Mouse (Mus musculus): Measurements from ENCODE around the gene Mbd3l2. TPM values are rescaled to one million over a fixed set of nuclear protein-coding genes. Genes with fewer than 3 reads are reported as not detected.
"Not testable (repeated sequence)": the region's sequence is repeated elsewhere in the genome, so short reads cannot be mapped to it uniquely, and the experiment has no call there.

Gene Mbd3l2
- not detected in 2 replicates for polyA plus RNA-seq (2015; fragmentation: Nextera tagmentation; extraction: Ambion mirVana)

DNA sequence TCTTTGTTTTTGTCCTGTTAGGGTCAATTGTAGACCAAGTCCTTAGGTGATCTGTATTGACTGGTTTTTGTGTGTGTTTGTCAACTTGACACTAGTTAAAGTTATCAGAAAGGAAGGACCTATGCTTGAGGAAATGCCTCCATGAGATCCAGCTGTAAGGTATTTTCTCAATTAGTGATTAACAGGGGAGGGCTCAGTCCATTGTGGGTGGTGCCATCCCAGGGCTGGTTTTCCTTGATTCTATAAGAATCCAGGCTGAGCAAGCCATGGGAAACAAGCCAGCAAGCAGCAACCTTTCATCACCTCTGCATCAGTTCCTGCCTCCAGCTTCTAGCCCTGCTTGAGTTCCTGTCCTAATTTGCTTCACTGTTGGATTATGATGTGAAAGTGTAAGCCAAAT is at the start of gene Mbd3l2:
Gene Mbd3l2, plus strand, starts transcription at position 301 of the 400 bp plus-strand sequence.
- no peak for ATAC-seq (ENCODE audit: insufficient read depth, low FRiP score)
- no peaks in the 10 kb centered on the region for H3K4me1 ChIP-seq (ENCODE audit: control insufficient read depth, insufficient read depth, low read length)
- no peaks in the 10 kb centered on the region for H3K36me3 ChIP-seq (ENCODE audit: control insufficient read depth, insufficient read depth, low read length)
- no peak within 1 kb of the TSS for H3K4me3 ChIP-seq (replicated peaks; ENCODE audit: low read length)
- no peaks in the 10 kb centered on the region for H3K27me3 ChIP-seq (ENCODE audit: control insufficient read depth, insufficient read depth, low read length)
- H3K4me2 ChIP-seq (ENCODE audit: low read depth, low read length) = no peak within 1 kb of the TSS
- no peak within 1 kb of the TSS for H3K9ac ChIP-seq (ENCODE audit: low read length)
- H3K9me3 ChIP-seq (replicated peaks; ENCODE audit: control insufficient read depth, low read length) = no peaks in the 10 kb centered on the region
- H3K27ac ChIP-seq (ENCODE audit: low read length) = no peak within 1 kb of the TSS

DNA sequence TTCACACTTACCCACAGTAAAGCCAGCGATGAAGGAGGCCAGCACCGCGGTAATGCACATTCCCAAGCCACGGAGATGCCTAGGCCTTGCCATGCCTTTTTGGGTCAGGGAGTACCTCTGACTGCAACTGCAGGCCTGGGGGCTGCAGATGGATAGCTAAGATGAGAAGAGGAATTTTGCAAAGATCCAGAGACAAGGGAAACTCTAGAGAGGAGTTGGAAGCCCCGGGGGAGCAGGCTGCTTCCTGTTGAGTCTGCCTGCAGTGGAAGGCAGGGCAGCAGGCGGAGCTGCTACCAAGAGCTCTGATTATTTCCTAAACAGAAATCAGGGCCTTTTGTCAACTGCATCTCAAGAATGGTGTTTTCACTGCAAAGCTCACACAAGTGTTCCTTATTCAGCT is 44.7 kb upstream of the Mbd3l2 start:
- Histone ChIP-seq H3K36me3 (ENCODE audit: control insufficient read depth, insufficient read depth, low read length) (no peaks in the 10 kb centered on the region), H3K4me1 (ENCODE audit: control insufficient read depth, insufficient read depth, low read length) (no peaks in the 10 kb centered on the region), H3K27me3 (ENCODE audit: control insufficient read depth, insufficient read depth, low read length) (no peaks in the 10 kb centered on the region), H3K27ac (ENCODE audit: low read length) (no peak overlapping the region), H3K9me3 (replicated peaks; ENCODE audit: control insufficient read depth, low read length) (no peaks in the 10 kb centered on the region), H3K4me3 (replicated peaks; ENCODE audit: low read length) (peak overlapping the region; percentile 11; the same call in 1 of the 2 replicates), H3K9ac (ENCODE audit: low read length) (peak overlapping the region; percentile 58), H3K4me2 (ENCODE audit: low read depth, low read length) (peak overlapping the region; percentile 36; the same call in 1 of the 2 replicates)
- no peak for ATAC-seq (ENCODE audit: insufficient read depth, low FRiP score)
- 17% methylated on average over 6 of the region's 6 CpGs for WGBS

- Histone ChIP-seq H3K9me3 (replicated peaks; ENCODE audit: control insufficient read depth, low read length) (no peaks in the 10 kb centered on the region), H3K27me3 (ENCODE audit: control insufficient read depth, insufficient read depth, low read length) (no peaks in the 10 kb centered on the region), H3K4me2 (ENCODE audit: low read depth, low read length) (no peak overlapping the region), H3K9ac (ENCODE audit: low read length) (no peak overlapping the region), H3K4me3 (replicated peaks; ENCODE audit: low read length) (no peak overlapping the region), H3K36me3 (ENCODE audit: control insufficient read depth, insufficient read depth, low read length) (no peaks in the 10 kb centered on the region), H3K27ac (ENCODE audit: low read length) (no peak overlapping the region), H3K4me1 (ENCODE audit: control insufficient read depth, insufficient read depth, low read length) (no peaks in the 10 kb centered on the region)
- no peak for ATAC-seq (ENCODE audit: insufficient read depth, low FRiP score)
- WGBS = 77% methylated on average over 1 of the region's 1 CpGs
These were observed 30.8 kb upstream of the Mbd3l2 start for GRCm38 (mm10) chr9:18399629-18400028.

DNA sequence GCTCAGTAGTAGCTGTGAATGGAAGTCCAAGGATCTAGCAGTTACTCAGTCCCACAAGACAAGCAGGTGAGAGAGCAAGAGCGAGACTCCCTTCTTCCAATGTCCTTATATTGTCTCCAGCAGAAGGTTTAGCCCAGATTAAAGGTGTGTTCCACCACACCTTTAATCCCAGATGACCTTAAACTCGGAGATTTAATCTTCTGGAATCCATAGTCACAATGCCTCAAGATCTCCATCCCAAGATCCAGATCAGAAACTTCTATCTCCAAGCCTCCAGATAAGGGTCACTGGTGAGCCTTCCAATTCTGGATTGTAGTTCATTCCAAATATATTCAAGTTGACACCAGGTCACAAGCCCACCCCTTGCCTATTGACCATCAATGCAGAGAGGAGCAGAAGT is 27.6 kb upstream of the Mbd3l2 start, which contains the start of gene Naalad2:
Gene Naalad2, minus strand, starts transcription at position 101 of the 400 bp plus-strand sequence.
- not testable (repeated sequence) for ATAC-seq (ENCODE audit: insufficient read depth, low FRiP score); H3K27ac ChIP-seq (ENCODE audit: low read length); H3K27me3 ChIP-seq (ENCODE audit: control insufficient read depth, insufficient read depth, low read length); H3K4me1 ChIP-seq (ENCODE audit: control insufficient read depth, insufficient read depth, low read length); H3K36me3 ChIP-seq (ENCODE audit: control insufficient read depth, insufficient read depth, low read length); H3K4me3 ChIP-seq (replicated peaks; ENCODE audit: low read length); H3K9me3 ChIP-seq (replicated peaks; ENCODE audit: control insufficient read depth, low read length); H3K9ac ChIP-seq (ENCODE audit: low read length); H3K4me2 ChIP-seq (ENCODE audit: low read depth, low read length)
- 73% methylated on average over 2 of the region's 2 CpGs for WGBS

GRCm38 (mm10) chr9:18404118-18404517 is 26.3 kb upstream of the Mbd3l2 start, which contains the start of gene Ubtfl1:
Gene Ubtfl1 (plus strand): TSS chr9:18404418.
- Histone ChIP-seq H3K9ac (ENCODE audit: low read length) (no peak within 1 kb of the TSS), H3K9me3 (replicated peaks; ENCODE audit: control insufficient read depth, low read length) (no peaks in the 10 kb centered on the region), H3K4me3 (replicated peaks; ENCODE audit: low read length) (no peak within 1 kb of the TSS), H3K27me3 (ENCODE audit: control insufficient read depth, insufficient read depth, low read length) (no peaks in the 10 kb centered on the region), H3K27ac (ENCODE audit: low read length) (no peak within 1 kb of the TSS), H3K4me2 (ENCODE audit: low read depth, low read length) (no peak within 1 kb of the TSS), H3K4me1 (ENCODE audit: control insufficient read depth, insufficient read depth, low read length) (no peaks in the 10 kb centered on the region), H3K36me3 (ENCODE audit: control insufficient read depth, insufficient read depth, low read length) (no peaks in the 10 kb centered on the region)
- ATAC-seq (ENCODE audit: insufficient read depth, low FRiP score) = no peak
- 79% methylated on average over 1 of the region's 1 CpGs for WGBS

GRCm38 (mm10) chr9:18412371-18412770 is 18.1 kb upstream of the Mbd3l2 start:
- not testable (repeated sequence) for H3K27me3 ChIP-seq (ENCODE audit: control insufficient read depth, insufficient read depth, low read length); H3K4me2 ChIP-seq (ENCODE audit: low read depth, low read length); ATAC-seq (ENCODE audit: insufficient read depth, low FRiP score); H3K9me3 ChIP-seq (replicated peaks; ENCODE audit: control insufficient read depth, low read length); H3K4me1 ChIP-seq (ENCODE audit: control insufficient read depth, insufficient read depth, low read length); H3K9ac ChIP-seq (ENCODE audit: low read length); H3K4me3 ChIP-seq (replicated peaks; ENCODE audit: low read length); H3K36me3 ChIP-seq (ENCODE audit: control insufficient read depth, insufficient read depth, low read length); H3K27ac ChIP-seq (ENCODE audit: low read length)
- WGBS = 85% methylated on average over 4 of the region's 4 CpGs

- H3K36me3 ChIP-seq (ENCODE audit: control insufficient read depth, insufficient read depth, low read length) = no peaks in the 10 kb centered on the region
- WGBS = 69% methylated on average over 10 of the region's 10 CpGs
These were observed 1.2 kb downstream of the Mbd3l2 start for GRCm38 (mm10) chr9:18431687-18432086.

GRCm38 (mm10) chr9:18456520-18456919 is 26.1 kb downstream of the Mbd3l2 start:
- Histone ChIP-seq H3K9me3 (replicated peaks; ENCODE audit: control insufficient read depth, low read length) (peaks cover 6% of the 10 kb centered on the region; the same call in 1 of the 2 replicates), H3K4me2 (ENCODE audit: low read depth, low read length) (no peak overlapping the region), H3K9ac (ENCODE audit: low read length) (no peak overlapping the region), H3K27me3 (ENCODE audit: control insufficient read depth, insufficient read depth, low read length) (no peaks in the 10 kb centered on the region), H3K36me3 (ENCODE audit: control insufficient read depth, insufficient read depth, low read length) (peaks cover 20% of the 10 kb centered on the region), H3K4me1 (ENCODE audit: control insufficient read depth, insufficient read depth, low read length) (no peaks in the 10 kb centered on the region), H3K4me3 (replicated peaks; ENCODE audit: low read length) (no peak overlapping the region), H3K27ac (ENCODE audit: low read length) (no peak overlapping the region)
- no peak for ATAC-seq (ENCODE audit: insufficient read depth, low FRiP score)
- 92% methylated on average over 4 of the region's 4 CpGs for WGBS

More at GRCm38 (mm10) chr9:18431687-18432086, 1.2 kb downstream of the Mbd3l2 start:
- no peak overlapping the region for H3K9ac ChIP-seq (ENCODE audit: low read length)
- H3K4me2 ChIP-seq (ENCODE audit: low read depth, low read length) = no peak overlapping the region
- no peak for ATAC-seq (ENCODE audit: insufficient read depth, low FRiP score)
- H3K27me3 ChIP-seq (ENCODE audit: control insufficient read depth, insufficient read depth, low read length) = no peaks in the 10 kb centered on the region
- H3K4me3 ChIP-seq (replicated peaks; ENCODE audit: low read length) = no peak overlapping the region
- H3K4me1 ChIP-seq (ENCODE audit: control insufficient read depth, insufficient read depth, low read length) = no peaks in the 10 kb centered on the region
- no peak overlapping the region for H3K27ac ChIP-seq (ENCODE audit: low read length)
- H3K9me3 ChIP-seq (replicated peaks; ENCODE audit: control insufficient read depth, low read length) = no peaks in the 10 kb centered on the region

DNA sequence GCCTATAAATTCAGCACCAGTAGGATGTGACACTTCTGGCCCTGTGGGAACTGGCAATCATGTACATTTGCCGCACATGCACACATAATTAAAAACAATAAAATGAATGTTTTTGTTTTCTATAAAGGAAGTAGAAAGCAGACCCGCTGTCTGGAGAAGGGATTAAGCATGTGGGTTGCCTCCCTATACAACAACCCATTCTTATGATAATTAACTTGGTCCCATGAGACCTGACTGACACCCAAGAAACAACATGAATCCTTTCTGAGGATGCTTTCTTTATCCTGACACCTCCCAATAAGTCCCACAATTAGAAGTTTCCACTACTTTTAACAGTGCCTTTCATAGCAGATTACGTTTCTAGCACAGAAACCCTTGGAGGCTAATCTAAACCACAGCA is 36.9 kb downstream of the Mbd3l2 start:
- H3K4me1 ChIP-seq (ENCODE audit: control insufficient read depth, insufficient read depth, low read length) = no peaks in the 10 kb centered on the region
- WGBS = 86% methylated on average over 3 of the region's 3 CpGs
- no peak overlapping the region for H3K4me3 ChIP-seq (replicated peaks; ENCODE audit: low read length)
- H3K27me3 ChIP-seq (ENCODE audit: control insufficient read depth, insufficient read depth, low read length) = no peaks in the 10 kb centered on the region
- ATAC-seq (ENCODE audit: insufficient read depth, low FRiP score) = no peak
- H3K9ac ChIP-seq (ENCODE audit: low read length) = no peak overlapping the region
- H3K4me2 ChIP-seq (ENCODE audit: low read depth, low read length) = no peak overlapping the region
- H3K36me3 ChIP-seq (ENCODE audit: control insufficient read depth, insufficient read depth, low read length) = peaks cover 3% of the 10 kb centered on the region; the same call in 1 of the 2 replicates
- H3K27ac ChIP-seq (ENCODE audit: low read length) = no peak overlapping the region
- H3K9me3 ChIP-seq (replicated peaks; ENCODE audit: control insufficient read depth, low read length) = 0 out of 2 replicates have a peak, but pooled peaks cover 3% of the 10 kb centered on the region

Data from stomach, embryonic 16.5 days (tissue).